Mouse (Mus musculus): ENCODE data around the gene Ddx25. TPM values are rescaled to one million over a fixed set of nuclear protein-coding genes. Genes with fewer than 3 reads are reported as not detected.

The Ddx25 gene
- total RNA-seq, 1 experiment = 1.8 TPM

DNA sequence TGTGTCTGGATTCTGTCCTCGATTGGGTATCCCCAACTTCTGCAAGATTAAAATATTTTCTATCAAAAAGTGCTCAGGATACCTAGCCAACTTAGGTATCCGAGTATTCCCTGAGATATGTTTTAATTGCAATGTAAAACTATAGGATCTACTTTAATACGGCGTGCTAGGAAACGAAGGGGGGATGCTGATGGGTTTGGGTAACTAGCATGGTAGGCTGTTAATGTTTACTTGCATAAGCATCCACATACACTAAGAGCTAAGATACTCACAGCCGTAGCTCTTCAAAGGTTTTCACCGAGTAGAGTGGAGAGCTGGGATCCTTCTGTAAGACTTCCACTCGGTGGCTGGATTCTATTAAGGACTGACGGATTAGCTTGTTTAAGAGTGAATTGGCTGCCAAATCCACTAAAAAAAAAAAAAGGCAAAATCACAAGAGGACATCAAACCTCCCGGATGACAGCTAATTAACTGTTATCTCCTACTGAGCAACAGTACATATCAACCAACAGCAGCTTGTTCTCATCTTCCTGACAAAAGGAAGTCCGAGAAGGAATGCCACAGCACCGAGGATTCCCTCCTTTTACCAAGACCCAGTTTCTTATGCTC lies 1.7 kb downstream of the Ddx25 start:
- TF ChIP-seq ZNF384 (IDR thresholded peaks at IDR 0.05; ENCODE audit: low read depth, low read length) (no peak), MAFK (IDR thresholded peaks at IDR 0.05; ENCODE audit: insufficient read depth, low read depth, low read length) (no peak), HCFC1 (IDR thresholded peaks at IDR 0.05; ENCODE audit: borderline replicate concordance, insufficient read depth, low read length) (no peak), ZC3H11A (IDR thresholded peaks at IDR 0.05; ENCODE audit: borderline replicate concordance, low read depth, low read length) (no peak), CHD2 (IDR thresholded peaks at IDR 0.05; ENCODE audit: low read depth, low read length) (no peak)
- H3K4me3 ChIP-seq (ENCODE audit: insufficient read depth in 1 of 2, low read depth in 1 of 2, low read length in 2 of 2, poor library complexity in 1 of 2, severe bottlenecking in 1 of 2) = no peak overlapping the region
- peaks cover 7% of the 10 kb centered on the region for H3K36me3 ChIP-seq (ENCODE audit: control insufficient read depth, insufficient read depth, low read length, poor library complexity, severe bottlenecking)
- no peak overlapping the region for H3K9ac ChIP-seq (ENCODE audit: insufficient read depth, low read depth, low read length, poor library complexity, severe bottlenecking)
- in situ Hi-C loops (cut with MboI; ENCODE audit: low sequenced_read_pairs in 2 of 2, unreplicated experiment in 2 of 2) = no loop called here
- no peaks in the 10 kb centered on the region for H3K9me3 ChIP-seq (ENCODE audit: control insufficient read depth, insufficient read depth, low read depth, low read length)
- DNase-seq (ENCODE audit: low read depth, low spot score) = no peak
- H3K27ac ChIP-seq (ENCODE audit: insufficient read depth, low read depth, low read length, poor library complexity, severe bottlenecking) = no peak overlapping the region
- H3K4me1 ChIP-seq (ENCODE audit: control insufficient read depth in 2 of 2, insufficient read depth in 2 of 2, low read length in 2 of 2, poor library complexity in 1 of 2) = peaks cover 0 to 2% of the 10 kb centered on the region in 2 experiments; a peak in 1 of 4 replicates

DNA sequence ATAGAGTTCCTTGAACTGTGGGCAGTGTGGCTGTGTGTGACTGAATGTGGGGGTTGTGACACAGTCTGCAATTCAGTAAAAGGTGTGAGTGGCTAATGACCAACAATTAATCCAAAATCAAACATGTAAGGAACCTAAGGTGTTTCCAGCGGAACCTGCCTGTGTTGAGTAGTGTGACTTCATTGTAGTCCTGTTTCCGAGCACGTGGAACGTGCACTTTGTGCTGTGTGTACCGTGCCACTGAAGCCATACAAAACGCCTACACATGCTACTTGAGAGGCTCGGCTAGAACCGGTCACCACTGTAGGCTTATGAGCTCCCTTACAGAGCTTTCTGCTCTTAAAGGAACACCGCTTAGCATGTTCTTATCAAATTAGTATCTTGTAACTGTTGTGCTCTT lies 9.9 kb downstream of the Ddx25 start:
- Histone ChIP-seq H3K9ac (ENCODE audit: insufficient read depth, low read depth, low read length, poor library complexity, severe bottlenecking) (no peak overlapping the region), H3K4me3 (ENCODE audit: insufficient read depth in 1 of 2, low read depth in 1 of 2, low read length in 2 of 2, poor library complexity in 1 of 2, severe bottlenecking in 1 of 2) (no peak overlapping the region), H3K4me1 (ENCODE audit: control insufficient read depth in 2 of 2, insufficient read depth in 2 of 2, low read length in 2 of 2, poor library complexity in 1 of 2) (no peaks in the 10 kb centered on the region), H3K27ac (ENCODE audit: insufficient read depth, low read depth, low read length, poor library complexity, severe bottlenecking) (no peak overlapping the region), H3K36me3 (ENCODE audit: control insufficient read depth, insufficient read depth, low read length, poor library complexity, severe bottlenecking) (no peaks in the 10 kb centered on the region), H3K9me3 (ENCODE audit: control insufficient read depth, insufficient read depth, low read depth, low read length) (no peaks in the 10 kb centered on the region)
- in situ Hi-C loops (cut with MboI; ENCODE audit: low sequenced_read_pairs in 2 of 2, unreplicated experiment in 2 of 2) = no loop called here
- TF ChIP-seq CHD2 (IDR thresholded peaks at IDR 0.05; ENCODE audit: low read depth, low read length) = no peak
- TF ChIP-seq HCFC1 (IDR thresholded peaks at IDR 0.05; ENCODE audit: borderline replicate concordance, insufficient read depth, low read length) = no peak
- no peak for DNase-seq (ENCODE audit: low read depth, low spot score)

DNA sequence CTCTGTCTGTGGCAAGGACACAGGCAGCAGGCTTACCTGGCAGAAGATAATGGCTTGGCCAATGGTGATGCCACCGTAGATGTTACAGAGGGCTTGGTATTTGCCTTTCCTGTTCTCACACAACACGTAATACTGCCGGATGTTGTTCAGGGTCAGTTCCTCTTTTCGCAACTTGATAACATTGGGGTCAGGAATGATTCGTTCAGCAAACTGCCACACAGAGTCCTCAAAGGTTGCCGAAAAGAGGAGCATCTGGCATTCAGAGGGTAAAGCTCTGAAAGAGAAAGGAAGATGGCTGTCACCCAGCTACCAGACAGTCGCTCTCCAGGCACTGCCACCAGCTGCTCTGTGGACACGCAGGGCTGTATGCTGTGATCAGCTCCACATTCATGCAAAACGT lies 11.6 kb downstream of the Ddx25 start:
- H3K27ac ChIP-seq (ENCODE audit: insufficient read depth, low read depth, low read length, poor library complexity, severe bottlenecking) = no peak overlapping the region
- no peak overlapping the region for H3K4me3 ChIP-seq (ENCODE audit: insufficient read depth in 1 of 2, low read depth in 1 of 2, low read length in 2 of 2, poor library complexity in 1 of 2, severe bottlenecking in 1 of 2)
- in situ Hi-C loops (cut with MboI; ENCODE audit: low sequenced_read_pairs in 2 of 2, unreplicated experiment in 2 of 2) = no loop called here
- H3K9me3 ChIP-seq (ENCODE audit: control insufficient read depth, insufficient read depth, low read depth, low read length) = no peaks in the 10 kb centered on the region
- no peaks in the 10 kb centered on the region for H3K4me1 ChIP-seq (ENCODE audit: control insufficient read depth in 2 of 2, insufficient read depth in 2 of 2, low read length in 2 of 2, poor library complexity in 1 of 2)
- DNase-seq (ENCODE audit: low read depth, low spot score) = no peak
- no peak overlapping the region for H3K9ac ChIP-seq (ENCODE audit: insufficient read depth, low read depth, low read length, poor library complexity, severe bottlenecking)
- TF ChIP-seq MAFK (IDR thresholded peaks at IDR 0.05; ENCODE audit: insufficient read depth, low read depth, low read length) (no peak), ZC3H11A (IDR thresholded peaks at IDR 0.05; ENCODE audit: borderline replicate concordance, low read depth, low read length) (no peak), CHD2 (IDR thresholded peaks at IDR 0.05; ENCODE audit: low read depth, low read length) (no peak), ZNF384 (IDR thresholded peaks at IDR 0.05; ENCODE audit: low read depth, low read length) (no peak), HCFC1 (IDR thresholded peaks at IDR 0.05; ENCODE audit: borderline replicate concordance, insufficient read depth, low read length) (no peak)
- no peaks in the 10 kb centered on the region for H3K36me3 ChIP-seq (ENCODE audit: control insufficient read depth, insufficient read depth, low read length, poor library complexity, severe bottlenecking)

DNA sequence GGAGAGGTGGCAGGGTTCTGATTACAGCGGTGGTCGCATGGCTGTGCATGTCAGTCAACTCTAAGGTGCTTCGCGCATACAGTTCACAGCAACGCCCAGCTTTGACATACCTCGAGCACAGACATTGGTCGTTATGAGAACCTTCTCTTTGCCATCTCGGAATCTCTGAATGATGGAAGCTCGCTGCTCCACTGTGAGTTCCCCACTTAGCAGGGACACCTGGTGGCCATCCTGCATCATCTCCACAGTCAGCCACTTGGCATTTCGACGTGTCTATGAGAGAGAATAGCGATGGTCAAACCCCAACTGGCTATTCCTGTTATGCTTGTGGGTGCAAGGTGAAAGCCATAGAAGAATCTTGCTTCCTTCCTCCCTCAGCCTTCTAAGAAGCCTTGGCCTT lies 12.6 kb downstream of the Ddx25 start:
- DNase-seq (ENCODE audit: low read depth, low spot score) = no peak
- Histone ChIP-seq H3K36me3 (ENCODE audit: control insufficient read depth, insufficient read depth, low read length, poor library complexity, severe bottlenecking) (no peaks in the 10 kb centered on the region), H3K4me1 (ENCODE audit: control insufficient read depth in 2 of 2, insufficient read depth in 2 of 2, low read length in 2 of 2, poor library complexity in 1 of 2) (no peaks in the 10 kb centered on the region), H3K9ac (ENCODE audit: insufficient read depth, low read depth, low read length, poor library complexity, severe bottlenecking) (no peak overlapping the region), H3K9me3 (ENCODE audit: control insufficient read depth, insufficient read depth, low read depth, low read length) (no peaks in the 10 kb centered on the region), H3K4me3 (ENCODE audit: insufficient read depth in 1 of 2, low read depth in 1 of 2, low read length in 2 of 2, poor library complexity in 1 of 2, severe bottlenecking in 1 of 2) (no peak overlapping the region), H3K27ac (ENCODE audit: insufficient read depth, low read depth, low read length, poor library complexity, severe bottlenecking) (no peak overlapping the region)
- no peak for TF ChIP-seq CHD2 (IDR thresholded peaks at IDR 0.05; ENCODE audit: low read depth, low read length)
- no peak for TF ChIP-seq MAFK (IDR thresholded peaks at IDR 0.05; ENCODE audit: insufficient read depth, low read depth, low read length)
- no peak for TF ChIP-seq ZNF384 (IDR thresholded peaks at IDR 0.05; ENCODE audit: low read depth, low read length)
- no peak for TF ChIP-seq ZC3H11A (IDR thresholded peaks at IDR 0.05; ENCODE audit: borderline replicate concordance, low read depth, low read length)
- TF ChIP-seq HCFC1 (IDR thresholded peaks at IDR 0.05; ENCODE audit: borderline replicate concordance, insufficient read depth, low read length) = no peak
- in situ Hi-C loops (cut with MboI; ENCODE audit: low sequenced_read_pairs in 2 of 2, unreplicated experiment in 2 of 2) = no loop called here

DNA sequence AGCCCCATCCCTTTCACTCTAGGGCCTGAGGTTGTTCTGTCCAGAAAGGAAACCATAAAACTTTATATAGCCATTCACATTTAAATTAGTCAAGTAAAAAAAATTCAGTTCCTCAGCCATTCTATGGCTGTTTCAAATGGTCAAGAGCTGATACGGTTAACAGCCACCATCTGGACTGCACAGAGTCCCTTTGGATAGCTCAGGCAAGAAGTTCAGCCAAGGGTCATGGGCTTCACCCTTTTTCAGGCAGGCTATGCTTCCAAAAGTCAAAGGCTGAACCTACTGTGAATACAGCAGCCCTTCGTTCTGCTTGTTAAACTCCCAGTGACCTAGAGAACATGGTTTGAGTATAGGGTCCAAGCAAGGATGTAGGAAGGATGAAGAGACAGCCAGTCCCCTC lies 13.7 kb downstream of the Ddx25 start:
- no peak for DNase-seq (ENCODE audit: low read depth, low spot score)
- no peak for TF ChIP-seq ZNF384 (IDR thresholded peaks at IDR 0.05; ENCODE audit: low read depth, low read length)
- no peak for TF ChIP-seq ZC3H11A (IDR thresholded peaks at IDR 0.05; ENCODE audit: borderline replicate concordance, low read depth, low read length)
- no peak for TF ChIP-seq CHD2 (IDR thresholded peaks at IDR 0.05; ENCODE audit: low read depth, low read length)
- no peak for TF ChIP-seq HCFC1 (IDR thresholded peaks at IDR 0.05; ENCODE audit: borderline replicate concordance, insufficient read depth, low read length)
- TF ChIP-seq MAFK (IDR thresholded peaks at IDR 0.05; ENCODE audit: insufficient read depth, low read depth, low read length) = no peak
- H3K9me3 ChIP-seq (ENCODE audit: control insufficient read depth, insufficient read depth, low read depth, low read length) = no peaks in the 10 kb centered on the region
- H3K27ac ChIP-seq (ENCODE audit: insufficient read depth, low read depth, low read length, poor library complexity, severe bottlenecking) = no peak overlapping the region
- no peak overlapping the region for H3K4me3 ChIP-seq (ENCODE audit: insufficient read depth in 1 of 2, low read depth in 1 of 2, low read length in 2 of 2, poor library complexity in 1 of 2, severe bottlenecking in 1 of 2)
- no peaks in the 10 kb centered on the region for H3K4me1 ChIP-seq (ENCODE audit: control insufficient read depth in 2 of 2, insufficient read depth in 2 of 2, low read length in 2 of 2, poor library complexity in 1 of 2)
- no peak overlapping the region for H3K9ac ChIP-seq (ENCODE audit: insufficient read depth, low read depth, low read length, poor library complexity, severe bottlenecking)
- in situ Hi-C loops (cut with MboI; ENCODE audit: low sequenced_read_pairs in 2 of 2, unreplicated experiment in 2 of 2) = no loop called here
- H3K36me3 ChIP-seq (ENCODE audit: control insufficient read depth, insufficient read depth, low read length, poor library complexity, severe bottlenecking) = no peaks in the 10 kb centered on the region

Measured in ES-E14 (cell line).